Mouse (Mus musculus) liver, postnatal 0 days (tissue): Measurements from ENCODE around the gene Rims3. TPM values are rescaled to one million over a fixed set of nuclear protein-coding genes. Genes with fewer than 3 reads are reported as not detected.

Experiments used
- ATAC-seq: fragments of 200-750 bp; cut with Nextera tagmentation; 2 replicates; pipeline ENCODE4 v1.8.0; 2017; ENCODE audit warnings: mild to moderate bottlenecking, moderate library complexity
- DNase-seq: peaks from one replicate; pipeline ENCODE4 v3.0.0-alpha.2; 2016
- H3K27ac ChIP-seq: fragments of 300-500 bp; sonication (generic); 2 replicates; pipeline ENCODE4 v1.5.1; 2014; ENCODE audit warnings: antibody characterized with exemption, moderate library complexity, mild to moderate bottlenecking, low read depth
- H3K27me3 ChIP-seq: fragments of 300-500 bp; sonication (generic); 2 replicates; pipeline ENCODE4 v1.6.1; 2014; ENCODE audit warnings: low read length, control low read depth, mixed read lengths; ENCODE audit not compliant: insufficient read depth
- H3K36me3 ChIP-seq: fragments of 300-500 bp; sonication (generic); replicated peaks from 2 replicates; pipeline ENCODE4 v1.6.1; 2014; ENCODE audit warnings: mild to moderate bottlenecking, control low read depth, low read length, moderate library complexity, mixed read lengths; ENCODE audit not compliant: insufficient read depth
- H3K4me1 ChIP-seq: fragments of 300-500 bp; sonication (generic); 2 replicates; pipeline ENCODE4 v1.6.1; 2014; ENCODE audit warnings: antibody characterized with exemption, mild to moderate bottlenecking, control low read depth; ENCODE audit not compliant: insufficient read depth
- H3K4me2 ChIP-seq: fragments of 300-500 bp; sonication (generic); 2 replicates; pipeline ENCODE4 v1.6.1; 2014; ENCODE audit warnings: low read depth, mild to moderate bottlenecking, low read length, moderate library complexity, mixed read lengths
- H3K4me3 ChIP-seq: fragments of 300-500 bp; sonication (generic); 2 replicates; pipeline ENCODE4 v1.5.1; 2014; ENCODE audit warnings: low read depth, low read length
- H3K9ac ChIP-seq: fragments of 300-500 bp; sonication (generic); replicated peaks from 2 replicates; pipeline ENCODE4 v1.6.1; 2014; ENCODE audit warnings: mild to moderate bottlenecking, moderate library complexity
- H3K9me3 ChIP-seq: fragments of 300-500 bp; sonication (generic); 2 replicates; pipeline ENCODE4 v1.6.1; 2016; ENCODE audit warnings: mild to moderate bottlenecking, control low read depth, low read length, mixed read lengths
- CTCF ChIP-seq: sonication (generic); IDR thresholded peaks from 2 replicates; pipeline ENCODE4 v1.5.1; 2016; ENCODE audit warnings: antibody characterized with exemption, low read depth
- EP300 ChIP-seq: IDR thresholded peaks from 2 replicates; pipeline ENCODE4 v1.6.1; 2016; ENCODE audit warnings: antibody characterized with exemption, low read depth, mild to moderate bottlenecking
- WGBS: fragments of 180-500 bp; shearing (Covaris S2); extraction: QIAGEN DNeasy Blood & Tissue Kit; methylation state at CpG from one replicate; pipeline ENCODE4 v1.1.7; 2014; ENCODE audit not compliant: insufficient replicate concordance; 5-methylcytosine and 5-hydroxymethylcytosine counted together
- polyA plus RNA-seq: library from polyadenylated mRNA; unstranded; fragments of >200 nt; fragmentation: Nextera tagmentation; extraction: Ambion mirVana; gene quantifications from 2 replicates; pipeline ENCODE4 v1.2.1, GENCODE M21; 2015

The Rims3 gene
- polyA plus RNA-seq, 1 experiment from 2014 or later, result 0.31 TPM

DNA sequence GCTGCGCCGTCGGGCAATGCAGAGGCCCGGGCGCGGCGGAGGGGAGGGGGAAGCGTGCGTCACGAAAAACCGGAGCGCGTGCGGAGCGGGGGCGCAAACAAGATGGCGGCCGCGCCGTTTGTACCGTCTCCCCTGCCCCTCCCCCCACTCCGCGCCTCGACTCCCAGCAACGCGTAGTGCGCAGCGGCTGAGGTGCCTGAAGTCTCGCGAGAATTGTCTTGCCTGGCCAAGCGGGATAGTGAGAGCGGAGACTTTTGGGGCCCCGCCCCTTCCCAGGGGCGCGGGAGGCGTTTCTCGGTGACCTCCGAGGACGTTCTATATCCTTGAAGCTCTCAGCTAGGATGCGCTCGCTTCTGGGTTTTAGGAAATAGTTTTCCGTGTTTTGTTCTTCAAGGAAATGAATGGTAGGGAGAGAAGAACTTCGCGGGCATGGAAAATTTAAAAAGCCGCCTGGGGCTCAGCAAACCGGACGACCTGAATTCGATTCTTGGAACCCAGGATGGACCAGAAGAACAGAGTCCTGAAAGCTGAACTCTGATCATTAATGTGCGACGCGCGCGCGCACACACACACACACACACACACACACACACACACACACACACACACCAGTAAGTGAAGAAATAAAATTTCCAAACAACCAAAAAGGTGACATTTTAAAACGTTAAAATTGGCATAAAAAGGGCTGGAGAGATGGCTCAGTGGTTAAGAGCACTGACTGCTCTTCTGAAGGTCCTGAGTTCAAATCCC, 28.9 kb upstream of the Rims3 start:
- DNase-seq (peak; percentile 99), ATAC-seq (peak; percentile 96)
- Histone ChIP-seq H3K9me3 (no peaks in the 10 kb centered on the region), H3K36me3 (no peaks in the 10 kb centered on the region), H3K4me2 (peak overlapping the region; percentile 88), H3K4me1 (peaks cover 21% of the 10 kb centered on the region), H3K4me3 (peak overlapping the region; percentile 82), H3K9ac (peak overlapping the region; percentile 100), H3K27ac (peak overlapping the region; percentile 100), H3K27me3 (no peaks in the 10 kb centered on the region)
- under 1% methylated on average over 48 of the region's 55 CpGs for WGBS
- TF ChIP-seq CTCF (no peak), EP300 (peak; percentile 83; the same call in 1 of the 2 replicates)

GRCm38 (mm10) chr4:120826418-120826817, 28.2 kb upstream of the Rims3 start:
- DNase-seq (no peak), ATAC-seq (no peak)
- WGBS, result 89% methylated on average over 6 of the region's 6 CpGs
- Histone ChIP-seq H3K27ac (peak overlapping the region; percentile 100), H3K4me2 (peak overlapping the region; percentile 88), H3K27me3 (no peaks in the 10 kb centered on the region), H3K4me1 (peaks cover 21% of the 10 kb centered on the region), H3K4me3 (peak overlapping the region; percentile 82), H3K36me3 (no peaks in the 10 kb centered on the region), H3K9ac (no peak overlapping the region), H3K9me3 (no peaks in the 10 kb centered on the region)
- no peak for TF ChIP-seq CTCF

- H3K9ac ChIP-seq, result no peak overlapping the region
- no peaks in the 10 kb centered on the region for H3K36me3 ChIP-seq
- no peak overlapping the region for H3K27ac ChIP-seq
- no peak overlapping the region for H3K4me2 ChIP-seq
- DNase-seq (no peak), ATAC-seq (no peak)
- WGBS, result 71% methylated on average over 5 of the region's 5 CpGs
- H3K9me3 ChIP-seq, result no peaks in the 10 kb centered on the region
- TF ChIP-seq EP300 (no peak), CTCF (no peak)
- H3K27me3 ChIP-seq, result no peaks in the 10 kb centered on the region
- H3K4me3 ChIP-seq, result no peak overlapping the region
- H3K4me1 ChIP-seq, result peaks cover 3% of the 10 kb centered on the region; the same call in 1 of the 2 replicates
Observed at GRCm38 (mm10) chr4:120830767-120831166, 23.8 kb upstream of the Rims3 start.

DNA sequence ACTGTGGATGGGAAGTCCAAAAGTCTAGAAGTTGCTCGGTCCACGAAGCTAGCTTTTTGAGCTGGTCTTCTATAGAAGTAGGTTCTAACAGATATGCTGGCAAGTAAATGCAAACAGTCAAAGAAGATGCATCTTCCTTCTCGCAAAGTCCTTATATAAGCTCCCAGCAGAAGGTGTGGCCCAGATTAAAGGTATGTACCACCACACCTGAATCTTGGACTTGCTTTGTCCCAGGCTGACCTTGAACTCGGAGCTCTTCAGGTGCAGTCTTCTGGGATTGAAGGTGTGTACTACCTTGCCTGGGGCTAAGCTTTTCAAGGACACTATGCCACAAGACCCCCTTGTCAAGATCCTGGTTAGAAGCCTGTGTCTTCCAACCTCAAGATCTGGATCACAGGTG, 23.1 kb upstream of the Rims3 start, which contains the start of gene Nfyc:
Gene Nfyc, minus strand, starts transcription at position 101 of the 400 bp plus-strand sequence.
- ATAC-seq (no peak), DNase-seq (no peak)
- Histone ChIP-seq H3K27ac (no peak within 1 kb of the TSS), H3K9me3 (no peaks in the 10 kb centered on the region), H3K27me3 (no peaks in the 10 kb centered on the region), H3K36me3 (no peaks in the 10 kb centered on the region), H3K9ac (no peak within 1 kb of the TSS), H3K4me1 (peaks cover 1% of the 10 kb centered on the region; the same call in 1 of the 2 replicates), H3K4me3 (no peak within 1 kb of the TSS), H3K4me2 (no peak within 1 kb of the TSS)
- 76% methylated on average over 4 of the region's 4 CpGs for WGBS
- TF ChIP-seq EP300 (no peak), CTCF (no peak)

DNA sequence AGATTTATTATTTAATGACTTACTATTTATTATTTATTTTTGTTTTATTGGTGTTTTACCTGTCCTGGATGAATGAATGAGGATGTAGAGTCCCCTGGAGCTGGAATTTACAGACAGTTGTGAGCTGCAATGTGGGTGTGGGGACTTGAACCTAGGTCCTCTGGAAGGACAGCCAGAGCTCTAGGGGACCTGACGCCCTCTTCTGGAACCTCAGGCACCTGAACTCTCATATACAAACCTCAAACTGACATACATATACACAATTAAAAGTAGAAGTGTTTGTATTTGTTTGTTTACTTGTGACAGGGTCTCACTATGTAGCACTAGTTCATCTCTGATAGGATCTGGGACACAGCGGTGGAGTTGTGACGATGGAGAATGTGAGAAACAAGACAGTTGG, 13.3 kb upstream of the Rims3 start:
- DNase-seq (no peak), ATAC-seq (no peak)
- no peak overlapping the region for H3K9ac ChIP-seq
- WGBS, result 73% methylated on average over 3 of the region's 3 CpGs
- no peak for TF ChIP-seq CTCF
- TF ChIP-seq EP300, result no peak
- H3K4me2 ChIP-seq, result no peak overlapping the region
- no peaks in the 10 kb centered on the region for H3K27me3 ChIP-seq
- no peak overlapping the region for H3K27ac ChIP-seq
- H3K9me3 ChIP-seq, result no peaks in the 10 kb centered on the region
- no peaks in the 10 kb centered on the region for H3K36me3 ChIP-seq
- H3K4me3 ChIP-seq, result no peak overlapping the region
- H3K4me1 ChIP-seq, result peaks cover 3% of the 10 kb centered on the region; the same call in 1 of the 2 replicates

DNA sequence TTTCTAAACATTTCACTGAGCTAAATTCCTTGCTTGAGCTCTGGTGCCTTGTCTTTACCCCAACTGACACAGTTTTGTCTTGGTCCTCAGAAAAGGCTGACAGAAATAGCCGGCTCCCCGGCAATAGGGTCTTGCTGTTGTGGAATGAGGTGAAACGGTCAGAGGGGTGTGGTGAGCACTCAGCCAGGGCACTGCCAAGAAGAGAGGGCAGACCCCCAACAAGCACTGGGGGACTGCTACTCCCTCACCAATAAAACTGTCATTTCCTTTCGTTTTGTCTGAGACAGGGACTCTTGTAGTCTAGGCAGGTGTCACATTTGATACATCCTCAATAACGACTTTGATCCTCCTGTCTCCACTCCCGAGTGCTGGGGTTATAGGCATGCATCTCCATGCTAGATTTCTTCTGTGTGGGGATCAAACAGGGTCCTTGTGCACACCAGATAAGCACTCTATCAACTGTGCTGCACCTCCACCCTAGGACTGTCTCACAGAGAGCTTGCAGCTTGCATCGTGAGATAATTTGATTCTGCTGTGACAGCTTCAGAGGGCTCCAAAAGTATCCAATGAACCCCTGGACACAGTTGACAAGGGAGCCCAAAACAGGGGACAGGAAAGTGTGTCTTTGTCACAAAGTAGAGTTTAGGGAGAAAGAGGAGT, 10.1 kb upstream of the Rims3 start:
- H3K36me3 ChIP-seq, result no peaks in the 10 kb centered on the region
- 35% methylated on average over 7 of the region's 7 CpGs for WGBS
- H3K9me3 ChIP-seq, result no peaks in the 10 kb centered on the region
- H3K4me3 ChIP-seq, result no peak overlapping the region
- DNase-seq, result no peak
- 0 out of 2 replicates have a peak overlapping the region, but pooled peaks have one; percentile 11 for H3K27ac ChIP-seq
- no peak overlapping the region for H3K9ac ChIP-seq
- H3K4me2 ChIP-seq, result peak overlapping the region; percentile 51
- no peaks in the 10 kb centered on the region for H3K27me3 ChIP-seq
- TF ChIP-seq CTCF (no peak), EP300 (peak; percentile 80)
- peaks cover 3% of the 10 kb centered on the region; the same call in 1 of the 2 replicates for H3K4me1 ChIP-seq
- ATAC-seq, result peak; percentile 73
